Mouse (Mus musculus) intestine, postnatal 0 days (tissue): ENCODE measurements around the gene Trim46. TPM values are rescaled to one million over a fixed set of nuclear protein-coding genes. Genes with fewer than 3 reads are reported as not detected.

Experiments used
- ATAC-seq: fragments of 200-750 bp; cut with Nextera tagmentation; 2 replicates; pipeline ENCODE4 v1.8.0; 2017; ENCODE audit warnings: mild to moderate bottlenecking, moderate TSS enrichment, moderate library complexity
- H3K27ac ChIP-seq: fragments of 300-500 bp; sonication (generic); 2 replicates; pipeline ENCODE4 v1.5.1; 2014; ENCODE audit warnings: mild to moderate bottlenecking, low read depth, low read length, moderate library complexity
- H3K27me3 ChIP-seq: fragments of 300-500 bp; sonication (generic); replicated peaks from 2 replicates; pipeline ENCODE4 v1.6.1; 2014; ENCODE audit warnings: low read length, mixed read lengths; ENCODE audit not compliant: control insufficient read depth, insufficient read depth
- H3K36me3 ChIP-seq: fragments of 300-500 bp; sonication (generic); 2 replicates; pipeline ENCODE4 v1.6.1; 2014; ENCODE audit warnings: mild to moderate bottlenecking, moderate library complexity; ENCODE audit not compliant: control insufficient read depth, insufficient read depth
- H3K4me1 ChIP-seq: fragments of 300-500 bp; sonication (generic); replicated peaks from 2 replicates; pipeline ENCODE4 v1.6.1; 2014; ENCODE audit warnings: antibody characterized with exemption, low read length, mixed read lengths; ENCODE audit not compliant: control insufficient read depth, insufficient read depth
- H3K4me2 ChIP-seq: fragments of 300-500 bp; sonication (generic); replicated peaks from 2 replicates; pipeline ENCODE4 v1.6.1; 2014; ENCODE audit warnings: low read depth, mild to moderate bottlenecking, moderate library complexity
- H3K4me3 ChIP-seq: fragments of 300-500 bp; sonication (generic); 2 replicates; pipeline ENCODE4 v1.5.1; 2014; ENCODE audit warnings: low read depth, low read length
- H3K9ac ChIP-seq: fragments of 300-500 bp; sonication (generic); 2 replicates; pipeline ENCODE4 v1.6.1; 2014; ENCODE audit warnings: mild to moderate bottlenecking, low read depth, low read length
- H3K9me3 ChIP-seq: fragments of 300-500 bp; sonication (generic); 2 replicates; pipeline ENCODE4 v1.6.1; 2016; ENCODE audit warnings: mixed run types; ENCODE audit not compliant: control insufficient read depth
- CTCF ChIP-seq: sonication (generic); IDR thresholded peaks from 2 replicates; pipeline ENCODE4 v1.5.1; 2016; ENCODE audit warnings: low read depth, mild to moderate bottlenecking, control low read depth, antibody characterized with exemption, moderate library complexity
- WGBS: fragments of 180-500 bp; shearing (Covaris S2); extraction: QIAGEN DNeasy Blood & Tissue Kit; methylation state at CpG from one replicate; pipeline ENCODE4 v1.1.7; 2014; 5-methylcytosine and 5-hydroxymethylcytosine counted together
- polyA plus RNA-seq: library from polyadenylated mRNA; unstranded; fragments of >200 nt; fragmentation: Nextera tagmentation; extraction: Ambion mirVana; gene quantifications from 2 replicates; pipeline ENCODE4 v1.2.1, GENCODE M21; 2015

Gene Trim46
- polyA plus RNA-seq, 1 experiment from 2014 or later: 1.3 TPM

- no peaks in the 10 kb centered on the region for H3K36me3 ChIP-seq
- WGBS: 25% methylated on average over 10 of the region's 10 CpGs
- no peak within 1 kb of the TSS for H3K9ac ChIP-seq
- ATAC-seq: no peak
- H3K27ac ChIP-seq: peak within 1 kb of the TSS; percentile 17; the same call in 1 of the 2 replicates
- no peaks in the 10 kb centered on the region for H3K27me3 ChIP-seq
- peak within 1 kb of the TSS; percentile 65 for H3K4me2 ChIP-seq
- no peak for TF ChIP-seq CTCF
- peaks cover 4% of the 10 kb centered on the region; the same call in 1 of the 2 replicates for H3K4me1 ChIP-seq
- peak within 1 kb of the TSS; percentile 40 for H3K4me3 ChIP-seq
- H3K9me3 ChIP-seq: no peaks in the 10 kb centered on the region
Measured at GRCm38 (mm10) chr3:89228836-89229235, 17.3 kb downstream of the Trim46 start, which contains the start of gene Muc1. TSS of gene Muc1 (plus strand) at chr3:89229057.

DNA sequence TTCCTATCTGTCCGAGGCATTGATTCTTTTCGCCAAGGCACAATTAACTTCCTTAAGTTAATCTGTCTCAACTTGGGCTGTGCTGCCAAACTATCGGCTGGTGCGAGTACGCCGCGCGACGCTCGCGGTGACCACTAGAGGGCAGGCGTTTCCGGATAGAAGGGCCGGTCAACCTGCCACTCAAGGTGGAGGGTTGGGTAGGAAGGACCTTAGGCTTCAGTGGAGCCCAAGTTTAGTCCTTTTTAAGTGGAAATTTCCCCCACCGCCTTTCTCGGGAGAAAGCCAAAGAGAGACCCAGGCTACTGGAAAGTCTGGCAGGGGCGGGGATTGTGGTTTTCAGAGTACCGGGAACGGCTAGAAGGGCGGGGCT, 17.9 kb downstream of the Trim46 start:
- ATAC-seq: peak; percentile 73
- WGBS: under 1% methylated on average over 20 of the region's 20 CpGs
- H3K9ac ChIP-seq: no peak overlapping the region

DNA sequence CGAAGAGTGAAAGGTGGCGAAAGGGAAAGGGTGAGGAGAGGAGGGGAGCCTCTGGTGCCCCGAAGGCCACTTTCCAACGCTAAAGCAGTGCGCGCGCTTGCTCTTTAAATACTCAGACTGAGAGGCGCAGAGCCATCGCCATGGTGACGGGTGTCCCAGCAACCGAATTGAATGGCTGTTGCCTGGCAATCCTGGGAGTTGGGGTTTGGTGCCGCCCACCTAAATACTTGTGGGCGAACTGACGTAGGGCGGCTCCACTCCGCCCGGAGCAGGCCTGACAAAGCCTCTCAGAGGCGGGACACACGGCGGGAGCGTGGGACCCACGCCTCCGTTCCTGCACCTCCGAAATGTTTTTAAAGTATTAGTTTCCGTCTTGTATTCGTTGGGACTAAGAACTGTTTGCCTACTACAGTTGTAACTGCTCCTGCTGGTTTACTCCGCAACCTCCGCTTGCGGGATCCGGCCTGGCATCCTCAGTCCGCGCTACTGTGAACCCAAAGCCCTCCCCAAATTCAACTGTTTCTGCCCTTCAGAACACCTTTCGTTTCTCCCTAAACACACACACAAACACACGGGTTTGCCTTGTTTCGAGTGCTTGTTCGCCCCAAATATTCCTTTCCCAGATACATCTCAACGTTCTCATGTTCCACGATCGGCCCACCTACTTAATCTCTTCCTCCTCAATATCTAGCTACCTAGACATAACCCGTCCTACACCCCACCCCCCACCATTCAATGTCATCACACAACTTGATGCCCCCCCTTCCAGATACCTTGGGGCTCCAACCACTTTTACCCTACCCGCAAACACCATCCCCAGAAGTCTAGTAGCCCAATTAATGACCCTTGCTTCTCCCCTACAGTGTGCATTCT, 18.6 kb downstream of the Trim46 start:
- peak; percentile 39 for ATAC-seq
- no peaks in the 10 kb centered on the region; the same call in 1 of the 2 replicates for H3K36me3 ChIP-seq
- peaks cover 4% of the 10 kb centered on the region; the same call in 1 of the 2 replicates for H3K4me1 ChIP-seq
- peak overlapping the region; percentile 17; the same call in 1 of the 2 replicates for H3K27ac ChIP-seq
- peak overlapping the region; percentile 11; the same call in 1 of the 2 replicates for H3K9ac ChIP-seq
- peak overlapping the region; percentile 65 for H3K4me2 ChIP-seq
- TF ChIP-seq CTCF: no peak
- no peaks in the 10 kb centered on the region for H3K27me3 ChIP-seq
- WGBS: 7% methylated on average over 41 of the region's 41 CpGs
- peak overlapping the region; percentile 40 for H3K4me3 ChIP-seq
- no peaks in the 10 kb centered on the region for H3K9me3 ChIP-seq

More for the DNA sequence above, 17.9 kb downstream of the Trim46 start:
- Histone ChIP-seq H3K4me2 (peak overlapping the region; percentile 65), H3K4me1 (peaks cover 4% of the 10 kb centered on the region; the same call in 1 of the 2 replicates), H3K27ac (peak overlapping the region; percentile 17; the same call in 1 of the 2 replicates), H3K9me3 (no peaks in the 10 kb centered on the region), H3K36me3 (no peaks in the 10 kb centered on the region), H3K4me3 (peak overlapping the region; percentile 40), H3K27me3 (no peaks in the 10 kb centered on the region)
- TF ChIP-seq CTCF: peak; percentile 97

DNA sequence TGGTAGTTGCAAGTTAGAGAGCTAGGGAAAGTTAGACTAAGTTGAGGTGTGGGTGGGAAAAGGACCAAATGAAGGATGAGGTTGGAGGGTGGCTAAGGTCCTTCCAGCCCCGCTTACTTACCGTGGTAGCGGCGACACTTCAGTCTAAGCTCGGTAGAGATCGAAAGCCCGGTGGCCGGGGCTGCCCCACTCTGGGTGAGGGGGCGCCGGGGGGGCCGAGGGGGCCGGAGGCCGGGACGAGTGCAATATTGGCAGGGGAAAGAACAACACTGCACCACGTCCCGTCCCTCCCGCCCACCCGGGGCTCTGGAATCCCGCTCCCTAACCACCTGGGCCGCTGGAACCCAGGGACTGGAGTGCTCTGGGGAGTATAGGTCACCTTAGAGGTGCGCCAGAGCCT, 19.2 kb downstream of the Trim46 start, which contains the start of gene Mtx1:
Gene Mtx1, minus strand, starts transcription at position 189 of the 400 bp plus-strand sequence.
- Histone ChIP-seq H3K27me3 (no peaks in the 10 kb centered on the region), H3K27ac (peak within 1 kb of the TSS; percentile 17; the same call in 1 of the 2 replicates), H3K9ac (peak within 1 kb of the TSS; percentile 11; the same call in 1 of the 2 replicates), H3K4me3 (peak within 1 kb of the TSS; percentile 40), H3K4me2 (peak within 1 kb of the TSS; percentile 65), H3K9me3 (no peaks in the 10 kb centered on the region), H3K36me3 (no peaks in the 10 kb centered on the region; the same call in 1 of the 2 replicates), H3K4me1 (peaks cover 4% of the 10 kb centered on the region; the same call in 1 of the 2 replicates)
- TF ChIP-seq CTCF: no peak
- 13% methylated on average over 21 of the region's 21 CpGs for WGBS
- peak; percentile 1; the same call in 1 of the 2 replicates for ATAC-seq

DNA sequence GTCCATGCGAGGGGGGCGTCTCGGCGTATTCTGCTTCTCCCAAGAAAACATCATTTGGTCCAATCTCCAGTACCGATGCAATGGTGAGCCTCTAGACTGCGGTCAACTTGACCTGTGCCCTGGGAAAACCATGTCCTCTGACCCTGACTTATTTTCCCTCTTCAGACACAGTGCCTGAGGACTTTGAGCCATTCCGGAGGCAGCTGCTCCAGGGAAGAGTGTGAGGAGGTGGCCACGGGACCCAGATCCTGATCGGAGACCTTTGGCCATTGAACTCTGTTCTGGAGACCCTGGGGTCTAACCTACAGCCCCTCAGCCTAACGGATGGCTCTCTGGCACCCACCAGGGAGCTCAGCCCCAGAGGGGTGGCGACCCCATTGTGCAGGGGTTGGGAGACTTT, 19.7 kb downstream of the Trim46 start:
- H3K4me1 ChIP-seq: peaks cover 4% of the 10 kb centered on the region; the same call in 1 of the 2 replicates
- WGBS: 55% methylated on average over 11 of the region's 11 CpGs
- no peak overlapping the region for H3K4me3 ChIP-seq
- no peak for TF ChIP-seq CTCF
- no peaks in the 10 kb centered on the region for H3K9me3 ChIP-seq
- no peaks in the 10 kb centered on the region; the same call in 1 of the 2 replicates for H3K36me3 ChIP-seq
- no peak overlapping the region for H3K9ac ChIP-seq
- peak overlapping the region; percentile 65; the same call in 1 of the 2 replicates for H3K4me2 ChIP-seq
- no peak for ATAC-seq
- H3K27ac ChIP-seq: no peak overlapping the region
- no peaks in the 10 kb centered on the region for H3K27me3 ChIP-seq

GRCm38 (mm10) chr3:89225918-89226317, 20.2 kb downstream of the Trim46 start:
- Histone ChIP-seq H3K36me3 (no peaks in the 10 kb centered on the region; the same call in 1 of the 2 replicates), H3K4me1 (peaks cover 4% of the 10 kb centered on the region; the same call in 1 of the 2 replicates), H3K9ac (no peak overlapping the region), H3K9me3 (no peaks in the 10 kb centered on the region), H3K27me3 (no peaks in the 10 kb centered on the region), H3K27ac (no peak overlapping the region), H3K4me2 (no peak overlapping the region), H3K4me3 (no peak overlapping the region)
- WGBS: 73% methylated on average over 4 of the region's 4 CpGs
- TF ChIP-seq CTCF: no peak
- no peak for ATAC-seq
